In genomic region chr15:99904333-99904732, GRCm38 (mm10) we compare ENCODE assay signal across 8 mouse cellular contexts. TPM values are rescaled to one million over a fixed set of nuclear protein-coding genes. Genes with fewer than 3 reads are reported as not detected.
DNase-seq lines count a peak whose midpoint lies in the region; ATAC-seq and TF ChIP-seq lines count a peak whose summit lies in the region.

No protein-coding gene starts in this region.

- DNase-seq in adrenal gland, adult 18-20 months (ENCODE audit: low spot score in 2 of 2) = peak; percentile 67 to 71
- peak; percentile 85 for DNase-seq in embryo, embryonic 11 days
- DNase-seq in heart, adult 8-10 months (ENCODE audit: low spot score) = peak; percentile 87
- peak; percentile 92 for DNase-seq in kidney, postnatal 0 days (ENCODE audit: low spot score)
- peak; percentile 9 for DNase-seq in liver, embryonic 13.5 days
- DNase-seq in thymus, postnatal 0 days (ENCODE audit: low spot score) = peak; percentile 65

- 0% methylated on average over 4 of the region's 4 CpGs for WGBS in kidney, postnatal 0 days
- 5% methylated on average over 4 of the region's 4 CpGs for WGBS in liver, embryonic 13.5 days (ENCODE audit: insufficient replicate concordance)
- WGBS in neural tube, embryonic 12.5 days = 11% methylated on average over 4 of the region's 4 CpGs

- no peak overlapping the region for H3K9ac ChIP-seq in kidney, postnatal 0 days (ENCODE audit: low read depth, low read length)
- H3K9ac ChIP-seq in liver, embryonic 13.5 days = no peak overlapping the region
- no peak overlapping the region for H3K9ac ChIP-seq in neural tube, embryonic 12.5 days

- H3K79me3 ChIP-seq in C2C12 (ENCODE audit: low read depth) = no peaks in the 10 kb centered on the region

- H3K36me3 ChIP-seq in C2C12 (ENCODE audit: control insufficient read depth, insufficient read depth) = no peaks in the 10 kb centered on the region
- H3K36me3 ChIP-seq in kidney, postnatal 0 days (ENCODE audit: insufficient read depth, low read length) = no peaks in the 10 kb centered on the region
- H3K36me3 ChIP-seq in liver, embryonic 13.5 days = no peaks in the 10 kb centered on the region
- H3K36me3 ChIP-seq in neural tube, embryonic 12.5 days = no peaks in the 10 kb centered on the region

- H3K4me1 ChIP-seq in kidney, postnatal 0 days (replicated peaks; ENCODE audit: insufficient read depth, low read length) = no peaks in the 10 kb centered on the region
- H3K4me1 ChIP-seq in liver, embryonic 13.5 days (replicated peaks) = no peaks in the 10 kb centered on the region; the same call in 1 of the 2 replicates
- H3K4me1 ChIP-seq in neural tube, embryonic 12.5 days = no peaks in the 10 kb centered on the region

- H3K4me2 ChIP-seq in kidney, postnatal 0 days (ENCODE audit: low read length) = no peak overlapping the region
- no peak overlapping the region for H3K4me2 ChIP-seq in liver, embryonic 13.5 days
- no peak overlapping the region for H3K4me2 ChIP-seq in neural tube, embryonic 12.5 days (replicated peaks)

- no peaks in the 10 kb centered on the region for H3K79me2 ChIP-seq in C2C12 (ENCODE audit: control insufficient read depth, insufficient read depth)

- no peak overlapping the region for H3K27ac ChIP-seq in kidney, postnatal 0 days
- no peak overlapping the region for H3K27ac ChIP-seq in liver, embryonic 13.5 days
- H3K27ac ChIP-seq in neural tube, embryonic 12.5 days = no peak overlapping the region

- TF ChIP-seq CTCF in C2C12 (IDR thresholded peaks at IDR 0.05; ENCODE audit: control insufficient read depth, insufficient read depth, insufficient read length) = peak; percentile 64
- peak; percentile 96 for TF ChIP-seq CTCF in kidney, postnatal 0 days (IDR thresholded peaks at IDR 0.05; ENCODE audit: low read depth)

- no peaks in the 10 kb centered on the region for H3K27me3 ChIP-seq in C2C12 (ENCODE audit: control insufficient read depth, insufficient read depth, insufficient read length)
- H3K27me3 ChIP-seq in kidney, postnatal 0 days (ENCODE audit: insufficient read depth, low read length) = no peaks in the 10 kb centered on the region
- H3K27me3 ChIP-seq in liver, embryonic 13.5 days = no peaks in the 10 kb centered on the region
- H3K27me3 ChIP-seq in neural tube, embryonic 12.5 days (replicated peaks) = no peaks in the 10 kb centered on the region

- H3K9me3 ChIP-seq in kidney, postnatal 0 days (replicated peaks; ENCODE audit: low read length) = no peaks in the 10 kb centered on the region
- H3K9me3 ChIP-seq in liver, embryonic 13.5 days (replicated peaks) = no peaks in the 10 kb centered on the region
- H3K9me3 ChIP-seq in neural tube, embryonic 12.5 days = no peaks in the 10 kb centered on the region

- no peak overlapping the region for H3ac ChIP-seq in C2C12 (ENCODE audit: control insufficient read depth, insufficient read length, low read depth)

- no peak overlapping the region for H3K4me3 ChIP-seq in C2C12 (ENCODE audit: insufficient read depth, poor library complexity, severe bottlenecking)
- H3K4me3 ChIP-seq in kidney, postnatal 0 days (replicated peaks; ENCODE audit: low read depth, low read length) = no peak overlapping the region
- no peak overlapping the region for H3K4me3 ChIP-seq in liver, embryonic 13.5 days (replicated peaks)
- no peak overlapping the region for H3K4me3 ChIP-seq in neural tube, embryonic 12.5 days

- no peak for ATAC-seq in kidney, postnatal 0 days (replicated peaks; ENCODE audit: low FRiP score, low read depth)
- ATAC-seq in liver, embryonic 13.5 days (ENCODE audit: low read depth) = peak; percentile 27; the same call in 1 of the 2 replicates
- peak; percentile 56; the same call in 1 of the 2 replicates for ATAC-seq in neural tube, embryonic 12.5 days (ENCODE audit: low FRiP score, low read depth)

TF ChIP-seq in C2C12, 6 proteins besides CTCF, POLR2A, EP300 and RAD21:
- TF ChIP-seq MYOG (IDR thresholded peaks at IDR 0.05; ENCODE audit: control insufficient read depth, extremely low read depth, insufficient read length) (no peak), USF1 (IDR thresholded peaks at IDR 0.05; ENCODE audit: low read depth) (no peak), CEBPB (IDR thresholded peaks at IDR 0.05; ENCODE audit: low read depth) (no peak), MYOD1 (IDR thresholded peaks at IDR 0.05; ENCODE audit: control insufficient read depth, insufficient read length, low read depth) (no peak), FOSL1 (IDR thresholded peaks at IDR 0.05; ENCODE audit: insufficient read depth, low read length, poor library complexity, severe bottlenecking) (no peak), MAX (IDR thresholded peaks at IDR 0.05) (no peak)

RNA-seq across cellular contexts. Expression of gene Lima1, which starts 29.1 kb away (rescaled TPM):
- polyA plus RNA-seq in C2C12 (2012; fragmentation: generic; extraction: Trizol) = 130 TPM
- total RNA-seq in adrenal gland, adult 18-20 months (2021) = 10 to 100 TPM; 35.4 to 39.9 TPM
- total RNA-seq in heart, adult 8-10 months (2022) = 10 to 100 TPM; 17.6 to 21.7 (median 20.4) TPM
- 42.8 and 51.6 TPM in 2 replicates for polyA plus RNA-seq in kidney, postnatal 0 days (2015; fragmentation: Nextera tagmentation; extraction: Ambion mirVana)
- polyA plus RNA-seq in liver, embryonic 13.5 days (2015; fragmentation: Nextera tagmentation; extraction: Ambion mirVana) = 7.8 and 12.0 TPM in 2 replicates
- 31.2 and 35.5 TPM in 2 replicates for polyA plus RNA-seq in neural tube, embryonic 12.5 days (2016; fragmentation: Nextera tagmentation; extraction: Ambion mirVana)
- polyA plus RNA-seq in thymus, postnatal 0 days (2015; fragmentation: Nextera tagmentation; extraction: Ambion mirVana) = 30.9 and 31.8 TPM in 2 replicates

Comparison
In these comparisons a context has a peak if more than half of its experiments do, and no peak if none do; other contexts are left out.
1. DNase-seq: peak in every context shown above with its lines; median percentile 92 in kidney, postnatal 0 days; 87 in heart, adult 8-10 months; 85 in embryo, embryonic 11 days; 69 in adrenal gland, adult 18-20 months; 65 in thymus, postnatal 0 days; 9 in liver, embryonic 13.5 days.